Mouse (Mus musculus) C3H10T1/2 (cell line): ENCODE measurements around the gene Zfp831. TPM values are rescaled to one million over a fixed set of nuclear protein-coding genes. Genes with fewer than 3 reads are reported as not detected.

Experiments used
- polyA plus RNA-seq, 2 experiments: library from polyadenylated mRNA; unstranded; fragments of >200 nt; fragmentation: generic; extraction: Trizol; gene quantifications; one replicate each; pipeline ENCODE4 v1.2.1; 2012; ENCODE audit warnings: missing spikeins in 2 of 2

Zfp831 gene
- polyA plus RNA-seq, result not detected

GRCm38 (mm10) chr2:174643448-174644144 is at the start of gene Zfp831:
Gene Zfp831, plus strand, starts transcription at chr2:174643534.

Other genes starting within 250 kb of the Zfp831 start
- 10 to 100 TPM; 37.6 to 40.7 TPM for gene Nelfcd, start 227.7 kb upstream of the Zfp831 start, polyA plus RNA-seq
- gene Ctsz, start 204.5 kb upstream of the Zfp831 start, polyA plus RNA-seq, result 100 to 1,000 TPM; 117 to 284 TPM
- not detected for gene Tubb1, start 192.8 kb upstream of the Zfp831 start, polyA plus RNA-seq
- 1,000 to 10,000 TPM; 1,261 to 1,349 TPM for gene Atp5e, start 179.4 kb upstream of the Zfp831 start, polyA plus RNA-seq
- gene Prelid3b, start 170.5 kb upstream of the Zfp831 start, polyA plus RNA-seq, result 10 to 100 TPM in 1 of 2 experiments, 1 to 10 TPM in 1; 8.6 to 23.5 TPM
- gene Edn3, start 117.1 kb downstream of the Zfp831 start, polyA plus RNA-seq, result not detected